Mouse (Mus musculus) c-Kit-positive CD71-positive TER-119-positive erythroid progenitor cells, embryonic 14.5 days (primary cell): ENCODE data around the gene Rgl1.

Experiments used
- DNase-seq: peaks from one replicate; pipeline ENCODE4 v3.0.0-alpha.2; 2013; ENCODE audit warnings: low spot score

Gene Rgl1

DNA sequence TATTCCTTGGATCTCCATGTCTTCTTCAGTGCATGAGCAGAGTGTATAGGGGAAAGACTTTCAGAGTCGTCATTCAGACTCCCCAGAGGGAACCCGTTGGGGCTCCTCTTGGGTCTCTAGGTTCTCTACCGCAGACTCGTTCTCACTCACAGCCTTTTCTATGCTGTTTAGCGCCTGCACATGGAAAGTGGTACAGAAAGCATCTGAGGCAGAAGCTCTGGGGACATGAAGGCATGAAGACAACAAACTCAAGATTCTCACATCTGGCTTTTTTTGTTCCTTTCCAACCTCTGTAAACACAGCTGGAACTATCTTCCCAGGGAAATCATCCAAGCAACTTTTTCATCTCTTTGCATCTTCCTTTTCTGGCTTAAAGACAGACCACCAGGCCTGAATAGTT is 260.0 kb downstream of the Rgl1 start:
- no peak for DNase-seq

DNA sequence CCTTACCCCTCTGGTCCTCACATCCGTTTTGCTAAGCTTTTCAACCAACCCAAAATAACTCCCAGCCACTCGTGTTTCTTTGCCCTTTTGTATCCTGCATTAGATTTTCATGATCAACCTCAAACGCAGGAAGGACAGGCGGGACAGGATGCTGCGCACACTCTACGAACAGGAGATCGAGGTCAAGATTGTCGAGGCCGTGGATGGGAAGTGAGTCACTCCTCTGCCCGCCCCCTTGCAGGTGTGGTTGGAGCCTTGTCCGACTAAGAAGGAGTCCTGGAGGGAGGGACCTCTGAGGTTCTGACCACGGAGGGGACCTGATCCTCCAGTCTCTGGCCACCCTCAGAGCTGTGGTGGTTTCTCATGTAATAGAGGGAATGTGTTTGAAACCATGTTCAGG is 266.3 kb downstream of the Rgl1 start:
- DNase-seq, result no peak

DNA sequence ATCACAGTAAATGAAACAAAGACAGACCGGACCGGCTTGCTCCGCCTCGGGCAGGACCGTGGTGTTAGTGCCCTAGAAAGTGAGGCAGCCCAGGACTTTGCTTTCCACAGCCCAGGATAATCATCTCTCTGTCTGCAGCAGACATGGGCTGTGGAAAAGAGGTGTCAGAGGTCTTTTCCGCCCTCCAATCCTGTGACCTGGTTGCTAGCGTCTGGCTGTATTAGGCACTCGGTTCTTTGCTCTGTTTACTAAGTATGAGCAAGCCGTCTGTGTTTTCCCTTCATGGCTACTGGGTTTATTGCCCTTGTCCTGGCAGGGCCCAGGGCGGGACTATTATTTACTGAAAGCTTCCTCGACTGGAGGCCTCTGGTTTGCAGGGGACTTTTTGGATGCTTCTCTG is 268.6 kb downstream of the Rgl1 start:
- DNase-seq, result no peak

DNA sequence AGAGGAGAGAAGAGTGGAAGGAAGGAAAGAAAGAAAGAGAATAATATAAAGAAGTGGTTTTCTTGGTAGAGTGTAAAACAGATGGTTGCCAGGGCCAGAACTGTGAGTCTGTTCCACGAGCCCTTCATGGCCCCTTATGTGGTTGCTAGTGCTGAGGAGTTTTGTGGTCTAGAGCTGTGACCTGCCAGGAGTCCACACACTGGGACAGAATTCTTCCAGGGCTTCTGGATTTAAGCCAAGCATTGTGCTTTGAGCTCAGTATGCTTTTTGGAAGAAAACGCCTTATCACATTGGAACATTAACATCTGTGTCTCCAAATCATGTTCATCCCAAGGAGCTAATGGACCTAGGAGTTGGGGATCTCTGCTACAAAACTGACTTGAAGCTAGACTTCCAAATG is 269.3 kb downstream of the Rgl1 start:
- DNase-seq, result no peak

GRCm38 (mm10) chr1:152492258-152492657 is 273.9 kb downstream of the Rgl1 start:
- no peak for DNase-seq

DNA sequence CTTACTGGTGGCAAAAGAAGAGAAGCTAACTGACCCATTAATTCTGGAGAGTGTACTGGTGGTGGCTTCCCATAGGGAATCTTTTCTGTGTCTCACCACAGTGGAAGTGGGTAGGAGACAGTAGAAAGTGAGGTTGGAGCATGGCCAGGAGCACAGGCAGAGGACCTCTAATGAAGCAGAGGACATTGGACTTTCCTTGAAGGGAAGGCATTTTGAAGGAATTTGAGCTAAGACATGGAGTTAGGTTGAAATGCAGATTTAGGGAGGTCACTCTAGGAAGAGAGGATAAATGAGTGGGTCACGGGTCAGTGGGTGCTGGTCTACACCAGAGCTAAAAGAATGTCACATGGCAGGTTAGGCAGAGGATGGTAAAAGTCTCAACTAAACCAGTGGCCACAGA is 275.3 kb downstream of the Rgl1 start:
- DNase-seq, result no peak

DNA sequence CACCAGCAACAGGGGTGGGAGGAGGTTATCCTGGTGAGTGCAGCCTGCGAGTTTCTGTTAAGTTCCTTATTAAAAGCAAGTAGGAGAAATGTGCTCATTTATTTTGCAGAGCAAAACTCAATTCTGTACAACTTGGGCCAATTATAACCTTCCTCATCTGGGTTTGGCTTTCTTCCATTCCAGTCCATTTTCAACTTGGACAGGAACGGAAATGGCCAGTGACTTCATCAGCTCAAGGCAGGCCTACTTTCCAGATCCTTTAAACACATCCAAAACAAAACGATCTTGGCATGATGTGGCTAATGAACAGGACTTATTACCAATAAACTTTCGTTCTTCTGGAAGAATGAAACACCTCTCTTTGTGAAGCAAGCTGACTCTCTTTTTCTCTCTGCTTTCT is 290.0 kb downstream of the Rgl1 start:
- DNase-seq, result no peak

GRCm38 (mm10) chr1:152468443-152468842 is 297.7 kb downstream of the Rgl1 start:
- no peak for DNase-seq
